Mouse (Mus musculus) thymus, adult 2 months (tissue): ENCODE data around the gene Sqstm1.

Experiments
- CTCF ChIP-seq: fragments of 200-500 bp; IDR thresholded peaks from 2 replicates; pipeline ENCODE4 v1.5.1; 2012; ENCODE audit warnings: mild to moderate bottlenecking, control low read depth, low read length, moderate library complexity, borderline replicate concordance; ENCODE audit not compliant: control insufficient read depth, poor library complexity, insufficient read depth; ENCODE audit errors: extremely low read depth
- POLR2A ChIP-seq: fragments of 200-500 bp; IDR thresholded peaks from 2 replicates; pipeline ENCODE4 v1.6.1; 2012; ENCODE audit warnings: mild to moderate bottlenecking, low read length, control low read depth, moderate library complexity; ENCODE audit not compliant: control insufficient read depth, poor library complexity, insufficient read depth; ENCODE audit errors: extremely low read depth

DNA sequence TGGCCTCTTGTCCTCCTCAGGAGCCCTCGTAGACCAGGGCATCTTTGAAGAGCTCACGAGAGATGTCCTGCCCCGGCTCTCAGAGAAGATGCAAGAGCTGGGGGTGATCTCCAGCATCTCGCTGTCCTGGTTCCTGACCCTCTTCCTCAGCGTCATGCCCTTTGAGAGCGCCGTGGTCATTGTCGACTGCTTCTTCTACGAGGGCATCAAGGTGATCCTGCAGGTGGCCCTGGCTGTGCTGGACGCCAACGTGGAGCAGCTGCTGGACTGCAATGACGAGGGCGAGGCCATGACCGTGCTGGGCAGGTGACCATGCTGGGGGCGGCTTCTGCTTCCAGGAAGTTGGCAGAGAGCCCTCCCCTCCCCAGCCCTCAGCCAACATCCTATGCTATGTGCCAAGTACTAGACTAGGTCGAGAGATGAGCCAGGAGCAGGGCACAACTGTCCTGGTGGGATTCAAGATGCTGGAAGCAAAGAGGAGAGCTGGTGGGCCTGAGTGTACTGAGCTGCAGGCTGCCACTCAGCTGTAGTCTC lies 53.8 kb downstream of the Sqstm1 start:
- no peak for TF ChIP-seq CTCF
- TF ChIP-seq POLR2A = no peak
